Mouse (Mus musculus) layer of hippocampus, postnatal 25 days (tissue): Measurements from ENCODE around the gene Usp25. TPM values are rescaled to one million over a fixed set of nuclear protein-coding genes. Genes with fewer than 3 reads are reported as not detected.

Experiments used
- DNase-seq, 2 experiments: peaks; one replicate each; pipeline ENCODE4 v3.0.0; 2022; ENCODE audit warnings: mixed read lengths in 2 of 2, low spot score in 1 of 2; ENCODE audit errors: extremely low spot score in 1 of 2
- total RNA-seq, 2 experiments: library from RNA; stranded (reverse); gene quantifications; 2 replicates each; pipeline ENCODE4 v1.2.3; 2021

Gene Usp25
- 10 to 100 TPM; 34.0 to 34.6 TPM for total RNA-seq

GRCm38 (mm10) chr16:77013427-77014320 lies at the start of gene Usp25:
Usp25 (plus strand) TSS chr16:77013706.
- peak; percentile 60 to 68 for DNase-seq

GRCm38 (mm10) chr16:76967593-76968275 lies 45.8 kb upstream of the Usp25 start:
- no peak for DNase-seq

GRCm38 (mm10) chr16:76971211-76971610 lies 42.3 kb upstream of the Usp25 start:
- no peak for DNase-seq

- no peak for DNase-seq
These were observed 36.6 kb upstream of the Usp25 start for GRCm38 (mm10) chr16:76976787-76977430.

GRCm38 (mm10) chr16:76983696-76984095 lies 29.8 kb upstream of the Usp25 start:
- no peak for DNase-seq

GRCm38 (mm10) chr16:76987711-76988110 lies 25.8 kb upstream of the Usp25 start:
- no peak for DNase-seq

GRCm38 (mm10) chr16:77003900-77004299 lies 9.6 kb upstream of the Usp25 start:
- no peak for DNase-seq

GRCm38 (mm10) chr16:77009173-77009572 lies 4.3 kb upstream of the Usp25 start:
- DNase-seq = no peak

- DNase-seq = no peak
These were observed 1.1 kb downstream of the Usp25 start for GRCm38 (mm10) chr16:77014321-77015211.

GRCm38 (mm10) chr16:77015380-77016346 lies 2.2 kb downstream of the Usp25 start:
- DNase-seq = no peak

GRCm38 (mm10) chr16:77017931-77018330 lies 4.4 kb downstream of the Usp25 start:
- no peak for DNase-seq

- DNase-seq = no peak
These were observed 6.7 kb downstream of the Usp25 start for GRCm38 (mm10) chr16:77020190-77020589.

- DNase-seq = no peak
These were observed 10.3 kb downstream of the Usp25 start for GRCm38 (mm10) chr16:77023627-77024379.

- DNase-seq = no peak
These were observed 12.6 kb downstream of the Usp25 start for GRCm38 (mm10) chr16:77026099-77026498.

GRCm38 (mm10) chr16:77026933-77027332 lies 13.4 kb downstream of the Usp25 start:
- no peak for DNase-seq

- peak in 1 of 2 experiments; percentile 24 for DNase-seq
These were observed 14.6 kb downstream of the Usp25 start for GRCm38 (mm10) chr16:77027976-77028686.

- no peak for DNase-seq
These were observed 15.3 kb downstream of the Usp25 start for GRCm38 (mm10) chr16:77028687-77029417.
